Mouse (Mus musculus) midbrain, embryonic 13.5 days (tissue): Measurements from ENCODE around the gene Naaladl1. TPM values are rescaled to one million over a fixed set of nuclear protein-coding genes. Genes with fewer than 3 reads are reported as not detected.

ENCODE experiments used
- ATAC-seq: fragments of 200-750 bp; cut with Nextera tagmentation; 2 replicates; pipeline ENCODE4 v1.8.0; 2017; ENCODE audit warnings: mild to moderate bottlenecking, moderate TSS enrichment, moderate library complexity
- H3K27ac ChIP-seq: fragments of 300-500 bp; sonication (generic); 2 replicates; pipeline ENCODE4 v1.5.1; 2015; ENCODE audit warnings: inconsistent platforms, mild to moderate bottlenecking, moderate library complexity
- H3K27me3 ChIP-seq: fragments of 300-500 bp; sonication (generic); 2 replicates; pipeline ENCODE4 v1.6.1; 2015; ENCODE audit warnings: mild to moderate bottlenecking, inconsistent platforms
- H3K36me3 ChIP-seq: fragments of 300-500 bp; sonication (generic); 2 replicates; pipeline ENCODE4 v1.6.1; 2015; ENCODE audit warnings: mild to moderate bottlenecking, inconsistent platforms
- H3K4me1 ChIP-seq: fragments of 300-500 bp; sonication (generic); replicated peaks from 2 replicates; pipeline ENCODE4 v1.6.1; 2015; ENCODE audit warnings: inconsistent platforms
- H3K4me2 ChIP-seq: fragments of 300-500 bp; sonication (generic); replicated peaks from 2 replicates; pipeline ENCODE4 v1.6.1; 2015; ENCODE audit warnings: moderate library complexity, mild to moderate bottlenecking, inconsistent platforms
- H3K4me3 ChIP-seq: fragments of 300-500 bp; sonication (generic); replicated peaks from 2 replicates; pipeline ENCODE4 v1.5.1; 2015; ENCODE audit warnings: mild to moderate bottlenecking, inconsistent platforms
- H3K9ac ChIP-seq: fragments of 300-500 bp; sonication (generic); replicated peaks from 2 replicates; pipeline ENCODE4 v1.6.1; 2015; ENCODE audit warnings: mild to moderate bottlenecking, inconsistent platforms
- H3K9me3 ChIP-seq: fragments of 300-500 bp; sonication (generic); 2 replicates; pipeline ENCODE4 v1.6.1; 2016; ENCODE audit warnings: mild to moderate bottlenecking, inconsistent platforms
- WGBS: fragments of 180-500 bp; shearing (Covaris S2); methylation state at CpG from one replicate; pipeline ENCODE4 v1.1.7; 2015; 5-methylcytosine and 5-hydroxymethylcytosine counted together
- polyA plus RNA-seq: library from polyadenylated mRNA; unstranded; fragments of >200 nt; fragmentation: Nextera tagmentation; extraction: Ambion mirVana; gene quantifications from 2 replicates; pipeline ENCODE4 v1.2.1, GENCODE M21; 2015

Naaladl1 gene
- polyA plus RNA-seq, 1 experiment from 2014 or later: 0.58 TPM

GRCm38 (mm10) chr19:6085417-6085879 lies 20.1 kb upstream of the Naaladl1 start:
- ATAC-seq: peak; percentile 72
- H3K4me2 ChIP-seq: peak overlapping the region; percentile 96
- H3K9ac ChIP-seq: peak overlapping the region; percentile 52; the same call in 1 of the 2 replicates
- H3K4me3 ChIP-seq: peak overlapping the region; percentile 76
- peaks cover 25% of the 10 kb centered on the region for H3K4me1 ChIP-seq
- no peaks in the 10 kb centered on the region for H3K9me3 ChIP-seq
- under 1% methylated on average over 17 of the region's 17 CpGs for WGBS
- H3K27ac ChIP-seq: no peak overlapping the region
- no peaks in the 10 kb centered on the region for H3K27me3 ChIP-seq
- H3K36me3 ChIP-seq: peaks cover 28% of the 10 kb centered on the region

DNA sequence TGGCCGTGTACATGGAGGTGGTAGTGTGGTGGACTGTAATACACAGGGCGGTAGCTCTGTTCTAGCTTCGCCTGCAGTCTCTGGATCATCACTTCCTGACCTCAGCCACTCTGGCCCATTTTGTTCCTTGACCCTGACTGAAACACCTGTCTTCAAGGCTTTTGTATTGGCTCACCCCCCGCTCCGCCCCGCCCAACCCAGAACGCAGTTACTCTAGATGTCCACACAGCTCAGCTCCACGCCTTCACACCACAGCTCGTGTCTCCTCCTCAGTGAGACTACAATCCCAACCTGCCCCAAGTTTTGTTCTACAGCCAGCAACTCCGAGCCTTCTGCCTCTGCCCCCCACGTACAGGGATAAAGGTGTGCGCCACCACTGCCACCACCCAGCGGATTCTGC lies 16.7 kb upstream of the Naaladl1 start:
- 95% methylated on average over 13 of the region's 13 CpGs for WGBS
- H3K36me3 ChIP-seq: peaks cover 19% of the 10 kb centered on the region
- no peaks in the 10 kb centered on the region for H3K27me3 ChIP-seq
- ATAC-seq: no peak
- H3K4me2 ChIP-seq: no peak overlapping the region
- no peaks in the 10 kb centered on the region for H3K9me3 ChIP-seq
- H3K9ac ChIP-seq: no peak overlapping the region
- no peak overlapping the region for H3K27ac ChIP-seq
- H3K4me3 ChIP-seq: no peak overlapping the region
- H3K4me1 ChIP-seq: peaks cover 18% of the 10 kb centered on the region

DNA sequence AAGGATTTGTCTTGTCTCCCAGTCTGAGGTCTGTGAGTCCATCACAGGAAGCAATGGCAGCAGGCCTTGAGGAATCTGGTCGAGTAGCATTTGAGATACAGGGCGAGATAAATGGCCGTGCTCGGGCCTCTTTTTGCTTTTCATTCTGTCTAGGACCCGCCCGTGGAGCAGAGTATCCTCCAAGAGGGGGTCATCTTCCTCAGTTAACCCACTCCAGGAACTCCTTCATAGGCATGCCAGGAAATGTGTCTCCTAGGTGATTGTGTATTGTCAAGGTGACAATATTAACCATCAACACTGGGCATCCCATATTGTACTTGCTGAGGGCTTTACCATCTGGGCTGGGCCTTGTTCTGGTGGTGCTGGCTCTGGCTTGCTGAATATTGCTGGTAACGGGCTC lies 11.5 kb upstream of the Naaladl1 start, which contains the start of gene AC131692.1:
Gene AC131692.1, plus strand, starts transcription at position 301 of the 400 bp plus-strand sequence.
- H3K36me3 ChIP-seq: peaks cover 24% of the 10 kb centered on the region
- no peak within 1 kb of the TSS for H3K4me2 ChIP-seq
- no peaks in the 10 kb centered on the region for H3K9me3 ChIP-seq
- ATAC-seq: no peak
- H3K9ac ChIP-seq: no peak within 1 kb of the TSS
- H3K4me1 ChIP-seq: no peaks in the 10 kb centered on the region
- no peak within 1 kb of the TSS for H3K4me3 ChIP-seq
- H3K27ac ChIP-seq: no peak within 1 kb of the TSS
- 96% methylated on average over 7 of the region's 7 CpGs for WGBS
- no peaks in the 10 kb centered on the region for H3K27me3 ChIP-seq

GRCm38 (mm10) chr19:6097847-6098246 lies 7.7 kb upstream of the Naaladl1 start:
- no peak for ATAC-seq
- 92% methylated on average over 3 of the region's 3 CpGs for WGBS
- no peak overlapping the region for H3K4me2 ChIP-seq

GRCm38 (mm10) chr19:6101186-6101585 lies 4.4 kb upstream of the Naaladl1 start:
- Histone ChIP-seq H3K36me3 (no peaks in the 10 kb centered on the region; the same call in 1 of the 2 replicates), H3K9me3 (no peaks in the 10 kb centered on the region), H3K4me3 (no peak overlapping the region), H3K9ac (no peak overlapping the region), H3K4me1 (no peaks in the 10 kb centered on the region), H3K4me2 (no peak overlapping the region), H3K27me3 (no peaks in the 10 kb centered on the region), H3K27ac (no peak overlapping the region)
- no peak for ATAC-seq
- whole genome bisulfite sequencing: 73% methylated on average over 6 of the region's 6 CpGs

More at GRCm38 (mm10) chr19:6097847-6098246, 7.7 kb upstream of the Naaladl1 start:
- no peak overlapping the region for H3K9ac ChIP-seq
- H3K36me3 ChIP-seq: peaks cover 5% of the 10 kb centered on the region
- H3K27me3 ChIP-seq: no peaks in the 10 kb centered on the region
- H3K4me3 ChIP-seq: no peak overlapping the region
- H3K9me3 ChIP-seq: no peaks in the 10 kb centered on the region
- H3K4me1 ChIP-seq: no peaks in the 10 kb centered on the region
- H3K27ac ChIP-seq: no peak overlapping the region

GRCm38 (mm10) chr19:6102169-6102853 lies 3.3 kb upstream of the Naaladl1 start:
- ATAC-seq: no peak
- Histone ChIP-seq H3K9ac (no peak overlapping the region), H3K4me1 (no peaks in the 10 kb centered on the region), H3K27me3 (no peaks in the 10 kb centered on the region), H3K36me3 (no peaks in the 10 kb centered on the region; the same call in 1 of the 2 replicates), H3K9me3 (no peaks in the 10 kb centered on the region), H3K4me2 (no peak overlapping the region), H3K27ac (no peak overlapping the region), H3K4me3 (no peak overlapping the region)
- WGBS: 81% methylated on average over 6 of the region's 6 CpGs

DNA sequence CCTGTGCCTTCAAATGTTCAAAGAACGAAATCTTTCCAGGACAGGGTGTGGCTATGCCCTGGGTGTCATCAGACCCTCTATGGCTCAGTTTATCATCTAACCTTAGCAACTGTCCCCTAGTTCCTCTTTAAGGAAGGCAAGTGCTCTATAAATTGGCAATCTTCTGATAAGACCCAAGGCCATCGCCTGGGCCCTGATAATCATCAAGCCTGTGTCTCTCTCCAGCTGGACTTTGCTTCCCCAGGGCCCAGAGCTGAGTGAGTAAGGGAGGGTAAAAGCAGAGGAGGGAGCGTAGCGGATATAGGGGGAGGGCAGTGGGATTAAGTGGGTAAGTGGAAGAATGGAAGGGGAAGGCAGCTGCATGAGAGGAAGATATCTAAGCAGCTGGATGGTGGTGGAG lies 1.1 kb upstream of the Naaladl1 start:
- no peak overlapping the region for H3K4me2 ChIP-seq
- 0 out of 2 replicates have a peak overlapping the region, but pooled peaks have one; percentile 1 for H3K9ac ChIP-seq
- H3K36me3 ChIP-seq: no peaks in the 10 kb centered on the region
- no peak overlapping the region for H3K4me3 ChIP-seq
- 75% methylated on average over 4 of the region's 4 CpGs for whole genome bisulfite sequencing
- H3K4me1 ChIP-seq: no peaks in the 10 kb centered on the region
- no peaks in the 10 kb centered on the region for H3K9me3 ChIP-seq
- ATAC-seq: no peak
- no peak overlapping the region for H3K27ac ChIP-seq
- H3K27me3 ChIP-seq: no peaks in the 10 kb centered on the region

- no peak for ATAC-seq
- no peak overlapping the region for H3K4me2 ChIP-seq
- peaks cover 17% of the 10 kb centered on the region for H3K4me1 ChIP-seq
- no peak overlapping the region for H3K4me3 ChIP-seq
- H3K27me3 ChIP-seq: no peaks in the 10 kb centered on the region
- WGBS: 73% methylated on average over 6 of the region's 6 CpGs
- H3K27ac ChIP-seq: no peak overlapping the region
- H3K36me3 ChIP-seq: peaks cover 42% of the 10 kb centered on the region
- no peak overlapping the region for H3K9ac ChIP-seq
- no peaks in the 10 kb centered on the region for H3K9me3 ChIP-seq
These were observed 7.5 kb downstream of the Naaladl1 start for GRCm38 (mm10) chr19:6113116-6113515.

GRCm38 (mm10) chr19:6116113-6116850 lies 10.7 kb downstream of the Naaladl1 start:
- ATAC-seq: no peak
- peak overlapping the region; percentile 89; the same call in 1 of the 2 replicates for H3K4me2 ChIP-seq
- WGBS: 92% methylated on average over 15 of the region's 15 CpGs

DNA sequence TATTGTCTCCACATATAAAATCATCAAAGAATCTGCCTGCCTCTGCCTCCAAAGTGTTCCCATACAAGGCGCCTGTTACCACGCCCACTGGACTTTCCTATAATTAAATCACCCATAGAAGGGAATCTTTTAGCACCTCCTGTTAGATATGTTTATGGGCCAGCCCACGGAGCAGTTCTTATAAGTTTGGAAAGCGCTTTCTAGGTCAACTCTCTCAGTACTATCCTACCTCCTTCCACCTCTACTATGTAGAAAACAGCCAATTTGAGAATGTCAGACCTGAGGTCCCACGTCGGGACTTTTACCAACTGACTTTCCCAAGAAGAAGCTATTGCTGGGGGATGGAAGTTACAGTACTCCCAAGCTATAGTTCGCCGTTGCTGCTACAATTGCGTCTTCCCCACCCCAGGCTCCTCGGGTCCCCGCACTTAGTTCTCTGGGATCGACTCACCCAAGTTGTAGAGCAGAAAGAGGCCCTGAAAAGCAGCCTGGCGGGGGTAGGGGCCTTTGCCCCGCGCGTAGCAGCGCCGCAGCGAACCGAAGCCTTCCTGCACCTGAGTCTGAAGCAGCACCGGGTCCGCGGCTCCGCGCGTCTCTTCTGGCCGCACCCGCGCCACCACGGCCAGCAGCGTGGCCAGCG lies 11.9 kb downstream of the Naaladl1 start:
- 5% methylated on average over 32 of the region's 32 CpGs for WGBS
- H3K9me3 ChIP-seq: no peaks in the 10 kb centered on the region
- peak overlapping the region; percentile 89 for H3K4me2 ChIP-seq
- H3K4me1 ChIP-seq: peaks cover 32% of the 10 kb centered on the region
- H3K36me3 ChIP-seq: peaks cover 47% of the 10 kb centered on the region
- peak overlapping the region; percentile 85 for H3K4me3 ChIP-seq
- no peak for ATAC-seq
- H3K9ac ChIP-seq: peak overlapping the region; percentile 92
- peak overlapping the region; percentile 93 for H3K27ac ChIP-seq
- H3K27me3 ChIP-seq: no peaks in the 10 kb centered on the region

More at GRCm38 (mm10) chr19:6116113-6116850, 10.7 kb downstream of the Naaladl1 start:
- Histone ChIP-seq H3K4me3 (peak overlapping the region; percentile 85), H3K27ac (no peak overlapping the region), H3K27me3 (no peaks in the 10 kb centered on the region), H3K9ac (peak overlapping the region; percentile 53), H3K36me3 (peaks cover 47% of the 10 kb centered on the region), H3K4me1 (peaks cover 32% of the 10 kb centered on the region), H3K9me3 (no peaks in the 10 kb centered on the region)

DNA sequence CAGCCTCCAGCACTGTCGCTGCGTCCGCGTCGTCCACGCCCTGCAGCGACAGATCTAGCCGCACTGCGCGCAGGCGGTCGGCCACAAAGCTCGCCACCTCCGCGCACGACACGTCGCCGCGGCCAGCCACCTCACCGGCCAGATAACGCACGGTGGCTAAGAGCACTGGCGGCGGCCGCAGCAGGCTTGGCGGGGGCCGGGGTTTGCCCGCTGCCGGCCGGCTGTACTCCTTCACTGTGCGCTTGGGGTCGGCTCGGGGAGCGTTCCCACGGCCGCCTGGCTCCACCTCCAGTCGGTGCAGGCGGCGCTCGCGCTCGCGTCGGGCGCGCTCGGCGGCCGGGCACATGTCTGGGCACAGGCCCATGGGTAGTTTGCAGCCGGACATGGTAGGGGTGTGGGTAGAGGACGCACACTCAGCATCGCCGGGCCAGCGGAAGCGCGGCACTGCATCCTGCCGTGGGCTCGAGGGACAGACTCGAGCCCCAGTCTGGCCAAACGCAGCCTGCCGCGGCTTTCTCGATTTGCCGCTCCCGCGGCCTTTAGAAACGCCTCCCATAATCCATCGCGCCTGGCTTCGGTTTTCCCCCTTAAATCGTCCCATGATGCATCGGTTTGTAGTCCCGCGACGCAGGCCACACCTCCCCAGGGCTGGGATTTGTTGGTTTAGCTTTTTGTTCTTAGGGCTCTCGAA lies 12.5 kb downstream of the Naaladl1 start, which contains the start of gene Sac3d1:
Gene Sac3d1, minus strand, starts transcription at position 665 of the 691 bp plus-strand sequence.
- peak; percentile 89 for ATAC-seq
- no peaks in the 10 kb centered on the region for H3K27me3 ChIP-seq
- H3K36me3 ChIP-seq: peaks cover 40% of the 10 kb centered on the region
- H3K4me3 ChIP-seq: peak within 1 kb of the TSS; percentile 85
- H3K9ac ChIP-seq: peak within 1 kb of the TSS; percentile 92
- under 1% methylated on average over 67 of the region's 77 CpGs for WGBS
- peaks cover 32% of the 10 kb centered on the region for H3K4me1 ChIP-seq
- H3K27ac ChIP-seq: peak within 1 kb of the TSS; percentile 93
- H3K4me2 ChIP-seq: peak within 1 kb of the TSS; percentile 89
- H3K9me3 ChIP-seq: no peaks in the 10 kb centered on the region
